Mouse (Mus musculus): Measurements from ENCODE around the gene Dscaml1.

DNA sequence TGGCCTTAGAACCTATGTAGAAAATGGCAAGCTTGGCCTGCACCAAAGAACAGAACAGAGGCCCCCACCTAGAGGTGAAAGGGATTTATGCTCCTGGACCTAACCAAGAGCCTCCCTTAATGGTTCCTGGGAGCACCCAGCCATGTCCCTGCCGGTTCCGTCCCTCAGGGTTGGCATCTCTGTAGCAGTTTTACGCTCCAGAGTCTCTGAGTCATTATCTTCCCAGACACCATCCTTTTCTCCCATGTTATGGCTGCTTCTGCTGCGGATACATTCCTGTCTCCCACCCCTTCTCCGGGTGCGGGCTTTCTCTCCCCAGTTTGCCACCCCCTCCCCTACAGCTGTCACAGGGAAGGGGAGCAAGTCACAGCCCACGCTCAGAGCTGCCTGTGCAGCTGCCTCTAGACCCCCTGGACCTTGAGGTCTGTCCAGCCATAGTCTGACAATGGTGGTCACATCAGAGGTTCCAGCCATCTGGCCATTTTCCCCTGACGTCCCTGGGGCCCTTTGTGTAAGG, 108.1 kb downstream of the Dscaml1 start:
- TF ChIP-seq EP300 (IDR thresholded peaks at IDR 0.05; ENCODE audit: low read depth in 1 of 2, low read length in 2 of 2) (no peak), GATA1 (IDR thresholded peaks at IDR 0.05; ENCODE audit: low read depth, low read length) (no peak), CTCF (IDR thresholded peaks at IDR 0.05 in 2 of 3, conservative IDR thresholded peaks at IDR 0.05 in 1 of 3; ENCODE audit: control insufficient read depth in 1 of 3, insufficient read depth in 1 of 3, low read depth in 2 of 3, low read length in 3 of 3, poor library complexity in 1 of 3, severe bottlenecking in 1 of 3) (no peak), POLR2A (IDR thresholded peaks at IDR 0.05; ENCODE audit: control insufficient read depth in 1 of 2, insufficient read depth in 1 of 2, low read depth in 1 of 2, low read length in 2 of 2, poor library complexity in 1 of 2) (no peak), POLR2AphosphoS5 (IDR thresholded peaks at IDR 0.05; ENCODE audit: borderline replicate concordance, low read depth, low read length) (no peak)
